Mouse (Mus musculus) kidney, embryonic 16.5 days (tissue): Measurements from ENCODE around the gene Smim5. TPM values are rescaled to one million over a fixed set of nuclear protein-coding genes. Genes with fewer than 3 reads are reported as not detected.

Source experiments
- ATAC-seq: fragments of 200-750 bp; cut with Nextera tagmentation; 2 replicates; pipeline ENCODE4 v1.8.0; 2017; ENCODE audit warnings: moderate TSS enrichment; ENCODE audit not compliant: low FRiP score, low TSS enrichment
- H3K27ac ChIP-seq: fragments of 300-500 bp; sonication (generic); 2 replicates; pipeline ENCODE4 v1.5.1; 2014; ENCODE audit warnings: low read length
- H3K27me3 ChIP-seq: fragments of 300-500 bp; sonication (generic); 2 replicates; pipeline ENCODE4 v1.6.1; 2014; ENCODE audit warnings: low read length, control low read depth, mixed read lengths; ENCODE audit not compliant: insufficient read depth
- H3K36me3 ChIP-seq: fragments of 300-500 bp; sonication (generic); 2 replicates; pipeline ENCODE4 v1.6.1; 2014; ENCODE audit warnings: low read length, control low read depth, mixed read lengths; ENCODE audit not compliant: insufficient read depth
- H3K4me1 ChIP-seq: fragments of 300-500 bp; sonication (generic); 2 replicates; pipeline ENCODE4 v1.6.1; 2014; ENCODE audit warnings: low read length, control low read depth, mixed read lengths; ENCODE audit not compliant: insufficient read depth
- H3K4me2 ChIP-seq: fragments of 300-500 bp; sonication (generic); replicated peaks from 2 replicates; pipeline ENCODE4 v1.6.1; 2014; ENCODE audit warnings: low read depth, low read length
- H3K4me3 ChIP-seq: fragments of 300-500 bp; sonication (generic); 2 replicates; pipeline ENCODE4 v1.5.1; 2014; ENCODE audit warnings: mild to moderate bottlenecking, low read length
- H3K9ac ChIP-seq: fragments of 300-500 bp; sonication (generic); replicated peaks from 2 replicates; pipeline ENCODE4 v1.6.1; 2014; ENCODE audit warnings: low read length
- H3K9me3 ChIP-seq: fragments of 300-500 bp; sonication (generic); 2 replicates; pipeline ENCODE4 v1.6.1; 2016; ENCODE audit warnings: low read length, control low read depth
- WGBS: fragments of 180-500 bp; shearing (Covaris S2); extraction: QIAGEN DNeasy Blood & Tissue Kit; methylation state at CpG from one replicate; pipeline ENCODE4 v1.1.7; 2014; 5-methylcytosine and 5-hydroxymethylcytosine counted together
- polyA plus RNA-seq: library from polyadenylated mRNA; unstranded; fragments of >200 nt; fragmentation: Nextera tagmentation; extraction: Ambion mirVana; gene quantifications from 2 replicates; pipeline ENCODE4 v1.2.1, GENCODE M21; 2015

The Smim5 gene
- polyA plus RNA-seq, 1 experiment from 2014 or later, result 5.0 TPM

GRCm38 (mm10) chr11:115902831-115903230 is 3.1 kb downstream of the Smim5 start:
- Histone ChIP-seq H3K4me3 (no peak overlapping the region), H3K27me3 (no peaks in the 10 kb centered on the region), H3K27ac (peak overlapping the region; percentile 13; the same call in 1 of the 2 replicates), H3K36me3 (no peaks in the 10 kb centered on the region), H3K9me3 (no peaks in the 10 kb centered on the region), H3K4me2 (no peak overlapping the region), H3K9ac (no peak overlapping the region), H3K4me1 (peaks cover 79% of the 10 kb centered on the region)
- no peak for ATAC-seq
- 71% methylated on average over 1 of the region's 1 CpGs for WGBS

GRCm38 (mm10) chr11:115903384-115904230 is 3.8 kb downstream of the Smim5 start:
- peaks cover 5% of the 10 kb centered on the region; the same call in 1 of the 2 replicates for H3K36me3 ChIP-seq
- H3K9me3 ChIP-seq, result no peaks in the 10 kb centered on the region
- H3K4me3 ChIP-seq, result no peak overlapping the region
- no peaks in the 10 kb centered on the region for H3K27me3 ChIP-seq
- WGBS, result 50% methylated on average over 11 of the region's 11 CpGs
- 0 out of 2 replicates have a peak overlapping the region, but pooled peaks have one; percentile 22 for H3K9ac ChIP-seq
- H3K27ac ChIP-seq, result peak overlapping the region; percentile 93
- H3K4me1 ChIP-seq, result peaks cover 75% of the 10 kb centered on the region
- ATAC-seq, result no peak
- H3K4me2 ChIP-seq, result no peak overlapping the region

GRCm38 (mm10) chr11:115904231-115904955 is 4.6 kb downstream of the Smim5 start:
- peaks cover 67% of the 10 kb centered on the region for H3K4me1 ChIP-seq
- 53% methylated on average over 8 of the region's 8 CpGs for WGBS
- no peaks in the 10 kb centered on the region for H3K27me3 ChIP-seq
- 0 out of 2 replicates have a peak overlapping the region, but pooled peaks have one; percentile 22 for H3K9ac ChIP-seq
- no peak for ATAC-seq
- no peak overlapping the region for H3K4me3 ChIP-seq
- H3K4me2 ChIP-seq, result no peak overlapping the region; the same call in 1 of the 2 replicates
- H3K9me3 ChIP-seq, result no peaks in the 10 kb centered on the region
- H3K36me3 ChIP-seq, result peaks cover 6% of the 10 kb centered on the region; the same call in 1 of the 2 replicates
- peak overlapping the region; percentile 93 for H3K27ac ChIP-seq

- Histone ChIP-seq H3K4me2 (peak overlapping the region; percentile 16; the same call in 1 of the 2 replicates), H3K36me3 (peaks cover 6% of the 10 kb centered on the region; the same call in 1 of the 2 replicates), H3K9ac (peak overlapping the region; percentile 45), H3K9me3 (no peaks in the 10 kb centered on the region), H3K4me3 (no peak overlapping the region), H3K4me1 (peaks cover 59% of the 10 kb centered on the region), H3K27me3 (no peaks in the 10 kb centered on the region), H3K27ac (peak overlapping the region; percentile 93)
- peak; percentile 60 for ATAC-seq
- 35% methylated on average over 16 of the region's 16 CpGs for WGBS
These were observed 5.4 kb downstream of the Smim5 start for GRCm38 (mm10) chr11:115904956-115905790.

GRCm38 (mm10) chr11:115906116-115906515 is 6.3 kb downstream of the Smim5 start:
- WGBS, result 70% methylated on average over 3 of the region's 3 CpGs
- Histone ChIP-seq H3K36me3 (peaks cover 6% of the 10 kb centered on the region; the same call in 1 of the 2 replicates), H3K27ac (peak overlapping the region; percentile 93), H3K9ac (0 out of 2 replicates have a peak overlapping the region, but pooled peaks have one; percentile 45), H3K4me3 (no peak overlapping the region), H3K4me2 (no peak overlapping the region), H3K4me1 (peaks cover 51% of the 10 kb centered on the region), H3K27me3 (no peaks in the 10 kb centered on the region), H3K9me3 (no peaks in the 10 kb centered on the region)
- no peak for ATAC-seq

GRCm38 (mm10) chr11:115906521-115906920 is 6.8 kb downstream of the Smim5 start:
- WGBS, result 84% methylated on average over 5 of the region's 5 CpGs
- Histone ChIP-seq H3K9ac (0 out of 2 replicates have a peak overlapping the region, but pooled peaks have one; percentile 3), H3K4me1 (peaks cover 50% of the 10 kb centered on the region), H3K9me3 (no peaks in the 10 kb centered on the region), H3K4me2 (no peak overlapping the region), H3K27me3 (no peaks in the 10 kb centered on the region), H3K4me3 (no peak overlapping the region), H3K27ac (no peak overlapping the region; the same call in 1 of the 2 replicates), H3K36me3 (peaks cover 6% of the 10 kb centered on the region; the same call in 1 of the 2 replicates)
- ATAC-seq, result no peak

- H3K4me1 ChIP-seq, result peaks cover 15% of the 10 kb centered on the region
- H3K36me3 ChIP-seq, result peaks cover 6% of the 10 kb centered on the region; the same call in 1 of the 2 replicates
- H3K27me3 ChIP-seq, result no peaks in the 10 kb centered on the region
- 93% methylated on average over 5 of the region's 5 CpGs for WGBS
- H3K9ac ChIP-seq, result no peak overlapping the region; the same call in 1 of the 2 replicates
- H3K4me3 ChIP-seq, result no peak overlapping the region
- H3K4me2 ChIP-seq, result no peak overlapping the region
- peak overlapping the region; percentile 80 for H3K27ac ChIP-seq
- no peak for ATAC-seq
- no peaks in the 10 kb centered on the region for H3K9me3 ChIP-seq
These were observed 11.4 kb downstream of the Smim5 start for GRCm38 (mm10) chr11:115911134-115911561.

- Histone ChIP-seq H3K27ac (peak within 1 kb of the TSS; percentile 80), H3K4me2 (peak within 1 kb of the TSS; percentile 26; the same call in 1 of the 2 replicates), H3K27me3 (no peaks in the 10 kb centered on the region), H3K9ac (peak within 1 kb of the TSS; percentile 29; the same call in 1 of the 2 replicates), H3K4me3 (0 out of 2 replicates have a peak within 1 kb of the TSS, but pooled peaks have one; percentile 11), H3K9me3 (no peaks in the 10 kb centered on the region), H3K4me1 (peaks cover 10% of the 10 kb centered on the region; the same call in 1 of the 2 replicates), H3K36me3 (peaks cover 10% of the 10 kb centered on the region; the same call in 1 of the 2 replicates)
- peak; percentile 86 for ATAC-seq
- WGBS, result 60% methylated on average over 11 of the region's 11 CpGs
These were observed 12.0 kb downstream of the Smim5 start, which contains the start of gene Smim6 for GRCm38 (mm10) chr11:115911632-115912376. TSS of gene Smim6 (plus strand) at chr11:115912017.
